Mouse (Mus musculus) layer of hippocampus, postnatal 10 days (tissue): ENCODE data around the gene Nsg2. TPM values are rescaled to one million over a fixed set of nuclear protein-coding genes. Genes with fewer than 3 reads are reported as not detected.

Source experiments
- DNase-seq, 2 experiments: peaks; one replicate each; pipeline ENCODE4 v3.0.0; 2021; ENCODE audit warnings: low spot score in 2 of 2
- total RNA-seq, 2 experiments: library from RNA; stranded (reverse); gene quantifications; 2 replicates each; pipeline ENCODE4 v1.2.3; 2021

The Nsg2 gene
- total RNA-seq, 2 experiments from 2014 or later: 848 to 920 TPM

- no peak for DNase-seq
Observed at GRCm38 (mm10) chr11:32011867-32012603, 11.8 kb downstream of the Nsg2 start.

- no peak for DNase-seq
Observed at GRCm38 (mm10) chr11:32013014-32013427, 12.8 kb downstream of the Nsg2 start.

DNA sequence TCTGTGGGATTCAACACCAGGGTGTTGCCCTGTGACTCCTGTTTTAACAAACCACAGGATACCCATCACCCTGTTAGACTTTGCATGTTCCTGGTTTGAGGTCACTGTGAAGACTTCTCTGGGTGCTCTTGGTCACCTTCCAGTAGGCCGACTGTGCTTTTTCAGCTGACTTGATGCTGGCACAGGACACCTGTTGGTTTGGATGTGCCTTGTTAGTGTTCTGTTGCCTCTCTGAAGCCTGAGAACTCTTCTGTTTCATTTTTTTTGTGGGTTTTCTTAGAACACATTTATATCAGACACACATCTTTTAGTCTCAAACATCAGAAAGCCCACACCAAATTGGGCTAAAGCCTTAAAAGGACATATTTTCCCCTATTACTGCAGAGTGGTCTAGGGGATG is 13.3 kb downstream of the Nsg2 start:
- DNase-seq: no peak

DNA sequence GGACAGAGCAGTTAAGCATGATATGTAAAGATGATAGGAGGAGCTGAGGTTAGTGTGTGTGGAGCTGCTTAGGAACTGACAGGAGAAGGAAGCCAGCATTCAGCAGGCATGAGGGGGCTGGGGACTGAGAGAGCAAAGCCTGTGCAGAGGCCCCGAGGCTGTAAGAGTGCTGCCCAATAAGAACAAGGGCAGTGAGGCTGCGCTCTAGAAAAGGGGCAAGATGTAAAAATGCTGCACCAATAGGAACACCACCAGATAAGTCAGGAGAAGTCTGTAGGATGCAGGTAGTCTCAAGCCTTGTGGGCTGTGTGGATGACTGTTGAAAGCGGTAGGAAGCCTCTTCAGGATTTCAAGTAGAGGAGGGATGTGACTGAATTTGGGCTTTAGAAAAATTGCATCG is 17.9 kb downstream of the Nsg2 start:
- no peak for DNase-seq

DNA sequence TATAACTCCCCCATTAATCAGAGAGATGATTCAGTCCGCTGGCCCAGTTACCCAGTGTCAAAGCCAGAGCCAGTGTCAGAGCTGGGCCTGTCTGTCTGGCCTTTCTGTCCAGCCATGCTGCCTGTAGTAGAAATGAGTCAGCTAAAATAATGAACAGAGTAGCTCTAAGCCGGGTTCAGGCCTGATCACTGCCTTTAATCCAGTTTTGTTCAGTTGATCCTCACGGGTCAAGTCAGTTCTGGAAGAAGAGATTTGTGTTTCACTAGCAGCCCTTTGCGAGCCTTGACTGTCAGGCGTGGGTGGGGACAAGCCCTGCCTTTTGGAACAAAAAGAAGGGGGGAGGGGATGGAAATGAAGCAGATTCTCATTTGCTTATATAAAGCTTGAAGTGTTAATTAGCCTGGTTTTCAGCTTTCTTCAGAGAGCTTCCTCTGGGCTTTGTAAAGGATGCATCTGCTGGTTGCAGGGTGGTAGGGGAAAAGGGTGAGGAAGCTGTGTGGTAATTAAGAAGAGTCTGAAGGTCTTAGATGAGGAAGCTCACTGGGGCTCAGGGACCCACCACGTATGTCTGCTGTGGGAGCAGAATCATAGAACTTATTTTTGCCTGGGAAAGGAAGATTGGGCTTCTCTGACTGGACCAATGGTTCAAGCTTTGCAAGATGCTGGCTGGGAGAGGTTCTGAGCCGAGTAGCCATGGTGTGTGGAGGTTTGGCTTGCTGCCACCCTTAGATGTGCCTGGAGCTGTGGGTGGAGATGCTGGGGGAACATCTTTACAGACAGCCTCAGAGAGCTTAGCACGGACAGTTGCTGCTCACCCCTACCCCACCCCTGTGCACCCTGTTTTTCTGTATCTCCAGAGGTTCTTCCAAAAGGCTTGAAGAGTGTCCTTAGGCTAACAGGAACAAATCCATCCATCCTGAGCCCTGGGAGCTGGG is 20.0 kb downstream of the Nsg2 start:
- DNase-seq: no peak

GRCm38 (mm10) chr11:32026634-32027033 is 26.4 kb downstream of the Nsg2 start:
- DNase-seq: no peak

DNA sequence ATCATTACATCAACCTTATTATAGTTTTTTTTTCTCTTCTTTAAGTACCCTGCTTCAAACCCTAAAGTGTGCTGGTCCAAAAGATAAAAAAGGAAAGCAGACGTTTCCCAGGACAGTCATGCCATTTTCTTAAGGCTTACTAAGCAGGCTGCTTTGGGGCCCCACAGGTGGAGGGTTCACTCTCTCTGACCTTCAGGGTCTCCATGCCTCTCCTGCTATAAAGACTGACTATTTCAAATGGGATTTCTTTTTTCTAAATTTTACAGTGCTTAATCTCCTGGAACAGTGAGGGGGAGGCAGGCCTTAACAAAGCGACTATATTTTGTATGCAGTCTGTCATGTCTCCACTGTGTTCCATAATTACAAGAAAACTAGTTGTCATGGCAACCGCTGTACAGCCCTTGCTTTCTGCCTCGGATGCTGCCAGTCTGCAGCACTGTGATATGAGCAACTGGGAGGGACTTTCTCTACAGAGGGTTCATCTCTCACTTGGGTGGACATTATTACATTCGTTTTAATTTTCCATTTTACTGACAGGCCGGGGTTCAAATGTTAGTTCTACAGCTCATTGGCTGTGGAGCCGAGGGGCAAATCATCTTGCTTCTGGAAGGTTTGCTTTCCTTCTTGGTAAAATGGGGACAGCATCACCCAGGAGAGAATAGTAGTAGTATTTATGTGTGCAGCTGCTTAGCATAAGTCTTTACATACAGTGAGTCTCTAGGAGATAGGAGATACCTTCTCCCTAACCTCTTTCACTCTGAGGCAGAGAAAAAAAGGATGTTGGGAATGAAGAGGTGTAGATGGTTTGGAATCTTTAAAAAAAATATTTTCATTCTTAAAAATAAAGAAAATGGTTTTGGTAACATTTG is 27.4 kb downstream of the Nsg2 start:
- no peak for DNase-seq

DNA sequence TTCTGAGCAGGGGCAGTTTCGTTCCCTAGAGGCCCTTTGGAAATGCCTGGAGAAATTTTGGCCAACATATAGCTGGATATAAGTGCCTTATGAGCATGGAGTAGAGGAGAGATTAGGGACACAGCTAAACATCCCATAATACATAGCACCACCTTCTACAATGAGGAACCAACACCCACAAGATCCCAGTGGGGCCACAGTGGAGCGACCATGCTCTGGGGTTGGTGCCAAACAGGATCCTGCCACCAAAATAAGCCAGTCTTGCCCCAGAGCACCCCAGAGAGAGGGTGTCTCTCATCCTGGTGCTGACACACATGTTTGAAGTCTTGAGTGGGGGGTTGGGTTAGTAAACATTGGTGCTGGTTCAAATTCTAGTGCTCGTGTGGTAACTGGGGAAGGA is 28.3 kb downstream of the Nsg2 start:
- no peak for DNase-seq

DNA sequence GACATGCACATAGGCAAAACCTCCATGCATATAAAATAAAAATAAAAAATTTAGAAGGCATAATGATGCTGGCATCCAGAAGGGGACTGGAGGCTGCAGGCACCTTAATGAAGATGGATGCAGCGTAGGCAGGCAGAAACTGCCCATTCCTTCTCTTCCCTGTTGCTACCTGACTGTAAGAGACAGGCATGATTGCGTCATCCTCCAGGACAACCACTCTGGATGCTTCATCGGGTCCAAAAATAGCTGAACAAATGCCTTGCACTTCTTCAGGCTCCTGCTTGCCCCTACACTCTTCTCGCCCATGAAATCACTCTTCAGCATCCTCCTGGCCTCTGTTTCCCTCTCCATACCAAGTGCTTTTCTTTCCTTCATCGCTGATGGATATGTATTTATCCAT is 29.1 kb downstream of the Nsg2 start:
- no peak for DNase-seq

GRCm38 (mm10) chr11:32031396-32031795 is 31.1 kb downstream of the Nsg2 start:
- no peak for DNase-seq

- DNase-seq: no peak
Observed at GRCm38 (mm10) chr11:32032053-32032452, 31.8 kb downstream of the Nsg2 start.

GRCm38 (mm10) chr11:32035831-32036230 is 35.6 kb downstream of the Nsg2 start:
- no peak for DNase-seq

GRCm38 (mm10) chr11:32039656-32040055 is 39.4 kb downstream of the Nsg2 start:
- DNase-seq: no peak

DNA sequence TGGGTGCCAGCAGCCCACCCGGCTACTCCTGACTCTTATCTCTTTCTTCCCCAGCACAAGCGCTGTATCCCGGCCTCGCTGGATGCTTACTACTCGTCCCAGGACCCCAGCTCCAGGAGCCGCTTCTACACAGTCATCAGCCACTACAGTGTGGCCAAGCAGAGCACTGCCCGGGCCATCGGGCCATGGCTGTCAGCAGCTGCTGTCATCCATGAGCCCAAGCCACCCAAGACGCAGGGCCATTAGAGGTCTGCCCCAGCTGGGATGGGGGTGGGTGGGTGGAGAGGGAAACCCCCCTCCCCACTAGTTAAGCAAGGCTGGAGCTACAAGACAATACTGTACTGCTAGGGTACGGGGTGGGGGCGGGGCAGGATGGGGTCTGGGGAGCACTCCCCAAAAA is 57.1 kb downstream of the Nsg2 start:
- no peak for DNase-seq

- DNase-seq: no peak
Observed at GRCm38 (mm10) chr11:32057861-32058260, 57.6 kb downstream of the Nsg2 start.

DNA sequence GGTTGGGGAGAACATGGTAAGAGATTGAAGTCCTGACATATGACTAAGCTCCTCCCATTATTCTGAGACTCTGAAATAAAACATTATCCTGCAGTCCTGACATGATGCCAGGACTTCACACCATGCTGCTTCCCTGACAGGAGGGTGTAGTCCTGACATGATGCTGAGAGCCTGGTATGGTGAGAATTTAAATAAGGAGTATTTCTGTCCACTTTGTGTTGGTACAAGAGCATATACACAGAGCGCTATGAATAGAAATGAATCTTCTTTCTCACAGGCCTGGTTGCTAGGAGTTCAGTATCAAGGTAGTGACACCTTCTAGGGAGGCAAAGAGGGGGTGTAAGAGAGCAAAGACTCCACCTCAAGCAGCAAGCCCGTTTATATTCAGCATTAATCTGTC is 60.8 kb downstream of the Nsg2 start:
- no peak for DNase-seq

DNA sequence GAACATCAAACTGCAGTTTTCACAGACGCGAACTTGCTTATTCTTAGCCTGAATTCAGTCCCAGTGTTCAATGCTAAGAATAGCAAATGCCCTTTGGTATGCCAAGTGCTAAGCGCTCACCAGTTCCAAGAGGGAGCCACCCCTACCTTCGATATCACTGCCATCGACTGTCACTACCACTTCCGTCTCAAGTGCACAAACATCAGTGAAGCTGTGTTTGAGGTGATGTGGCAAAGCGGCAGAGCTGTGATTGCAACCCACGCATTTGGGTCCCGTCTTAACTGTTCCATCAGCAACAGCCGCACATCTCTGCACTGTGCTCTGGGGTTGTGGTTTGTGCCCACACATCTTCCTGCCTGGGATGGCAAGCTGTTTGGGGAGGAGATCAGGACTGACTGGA is 61.6 kb downstream of the Nsg2 start:
- peak in 1 of 2 experiments; percentile 38 for DNase-seq

- DNase-seq: no peak
Observed at GRCm38 (mm10) chr11:32063775-32064510, 63.7 kb downstream of the Nsg2 start.

DNA sequence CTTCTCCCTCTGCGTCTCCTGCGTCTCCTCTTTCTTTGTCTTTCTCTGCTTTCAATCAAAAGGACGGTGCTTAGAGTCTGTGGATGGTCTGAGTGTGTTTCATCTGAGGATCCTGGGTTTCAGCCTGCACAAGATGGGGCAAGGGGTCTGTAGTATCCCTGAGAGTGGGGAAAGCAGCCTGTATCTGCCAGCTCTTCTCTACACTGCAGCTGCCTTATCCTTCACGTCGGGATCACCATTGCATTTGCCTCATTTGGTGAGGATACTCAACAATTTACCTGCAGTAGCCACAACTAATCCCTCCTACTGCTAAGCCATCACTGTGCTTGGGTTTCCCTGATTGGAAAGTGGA is 64.2 kb downstream of the Nsg2 start:
- DNase-seq: no peak

DNA sequence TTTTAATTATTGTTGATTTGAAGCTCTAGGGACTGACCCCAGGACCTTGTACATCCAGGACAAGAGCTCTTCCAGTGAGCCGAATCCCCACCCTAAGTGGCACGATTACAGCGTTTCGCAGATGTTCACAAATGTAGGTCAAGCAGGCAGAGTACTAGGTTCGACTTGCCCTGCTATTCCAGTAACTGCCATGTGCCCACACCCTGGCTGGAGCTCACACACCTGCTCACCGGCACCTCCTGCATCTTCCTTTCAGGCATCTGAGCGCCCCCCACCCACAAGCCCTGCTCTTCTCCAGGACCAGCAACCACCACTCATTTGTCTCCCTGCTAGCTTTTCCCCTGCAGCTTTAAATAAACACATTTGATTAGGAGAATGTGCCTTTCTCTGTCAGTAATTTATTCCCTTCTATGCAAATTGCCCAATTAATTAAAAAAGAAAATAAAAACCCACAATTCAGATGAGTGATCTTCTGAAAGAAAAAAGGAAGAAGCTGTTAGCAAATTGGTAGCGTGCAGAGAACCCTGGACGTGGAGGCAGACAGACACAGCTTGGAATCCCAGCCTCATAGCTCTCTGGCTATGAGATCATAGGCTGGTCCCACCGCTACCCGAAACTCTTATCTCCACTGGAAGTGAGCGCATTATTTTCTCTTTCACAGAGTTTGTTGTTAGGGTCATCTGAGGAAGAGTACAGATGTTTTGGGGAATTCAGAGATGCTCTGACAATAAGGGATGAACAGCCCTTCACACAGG is 68.7 kb downstream of the Nsg2 start:
- DNase-seq: no peak
